Mouse (Mus musculus): ENCODE results near the gene Lrrc59.

The Lrrc59 gene

GRCm38 (mm10) chr11:94629199-94629883 is at the start of gene Lrrc59:
TSS of gene Lrrc59 (plus strand) at chr11:94629767.
- DNase-seq: peak; percentile 98

- no peak for DNase-seq
Measured at GRCm38 (mm10) chr11:94580111-94580740, 49.3 kb upstream of the Lrrc59 start.

GRCm38 (mm10) chr11:94585091-94585490 is 44.5 kb upstream of the Lrrc59 start:
- no peak for DNase-seq

GRCm38 (mm10) chr11:94587511-94587910 is 42.1 kb upstream of the Lrrc59 start:
- no peak for DNase-seq

- peak; percentile 37 for DNase-seq
Measured at GRCm38 (mm10) chr11:94596311-94596852, 33.2 kb upstream of the Lrrc59 start.

GRCm38 (mm10) chr11:94597319-94597718 is 32.2 kb upstream of the Lrrc59 start:
- no peak for DNase-seq

- DNase-seq: no peak
Measured at GRCm38 (mm10) chr11:94598437-94599120, 31.0 kb upstream of the Lrrc59 start.

- no peak for DNase-seq
Measured at GRCm38 (mm10) chr11:94600447-94600846, 29.1 kb upstream of the Lrrc59 start.

GRCm38 (mm10) chr11:94601321-94602281 is 28.0 kb upstream of the Lrrc59 start, which contains the start of gene Acsf2:
TSS of gene Acsf2 (minus strand) at chr11:94601871.
- DNase-seq: peak; percentile 80

GRCm38 (mm10) chr11:94602356-94602955 is 27.1 kb upstream of the Lrrc59 start:
- no peak for DNase-seq

GRCm38 (mm10) chr11:94610744-94611740 is 18.5 kb upstream of the Lrrc59 start:
- no peak for DNase-seq

- no peak for DNase-seq
Measured at GRCm38 (mm10) chr11:94614603-94615002, 15.0 kb upstream of the Lrrc59 start.

- DNase-seq: no peak
Measured at GRCm38 (mm10) chr11:94615494-94615893, 14.1 kb upstream of the Lrrc59 start.

- DNase-seq: no peak
Measured at GRCm38 (mm10) chr11:94617646-94618045, 11.9 kb upstream of the Lrrc59 start.

GRCm38 (mm10) chr11:94620766-94621457 is 8.7 kb upstream of the Lrrc59 start:
- no peak for DNase-seq

GRCm38 (mm10) chr11:94621458-94621852 is 8.1 kb upstream of the Lrrc59 start:
- no peak for DNase-seq

GRCm38 (mm10) chr11:94622162-94622561 is 7.4 kb upstream of the Lrrc59 start:
- DNase-seq: no peak

GRCm38 (mm10) chr11:94629884-94630198 is 274 bp downstream of the Lrrc59 start:
- no peak for DNase-seq

GRCm38 (mm10) chr11:94630199-94631011 is 838 bp downstream of the Lrrc59 start:
- peak; percentile 40 for DNase-seq

Measured in lung, postnatal 14 days (tissue).